Mouse (Mus musculus) adrenal gland, postnatal 4 days (tissue): ENCODE results near the gene Pnp. TPM values are rescaled to one million over a fixed set of nuclear protein-coding genes. Genes with fewer than 3 reads are reported as not detected.
"Not testable (repeated sequence)": the region's sequence is repeated elsewhere in the genome, so short reads cannot be mapped to it uniquely, and the experiment has no call there.

Source experiments
- DNase-seq, 2 experiments: peaks; one replicate each; pipeline ENCODE4 v3.0.0; 2021 to 2022; ENCODE audit warnings: low spot score in 2 of 2, mixed read lengths in 2 of 2
- long read RNA-seq, 2 experiments: library from polyadenylated mRNA; stranded (forward); transcript quantifications; one replicate each; pipeline ENCODE4 v2.0.0; 2021
- total RNA-seq, 2 experiments: library from RNA; stranded (reverse); gene quantifications; 2 replicates each; pipeline ENCODE4 v1.2.3; 2021

The Pnp gene
- 10 to 100 TPM; 36.8 to 39.4 TPM for total RNA-seq
- long read RNA-seq, experiment 1, transcript Pnp-201 (6 exons, 2,942 nt), result major isoform, 24 of 27 reads
- long read RNA-seq, experiment 1, partial matches to known transcripts, result 2 of 27 reads
- long read RNA-seq, experiment 1, other reads (novel, unspliced or antisense), result 1 of 27 reads
- long read RNA-seq, experiment 2, transcript Pnp-201 (6 exons, 2,942 nt), result major isoform, 23 of 25 reads
- long read RNA-seq, experiment 2, partial matches to known transcripts, result 1 of 25 reads
- long read RNA-seq, experiment 2, other reads (novel, unspliced or antisense), result 1 of 25 reads

DNA sequence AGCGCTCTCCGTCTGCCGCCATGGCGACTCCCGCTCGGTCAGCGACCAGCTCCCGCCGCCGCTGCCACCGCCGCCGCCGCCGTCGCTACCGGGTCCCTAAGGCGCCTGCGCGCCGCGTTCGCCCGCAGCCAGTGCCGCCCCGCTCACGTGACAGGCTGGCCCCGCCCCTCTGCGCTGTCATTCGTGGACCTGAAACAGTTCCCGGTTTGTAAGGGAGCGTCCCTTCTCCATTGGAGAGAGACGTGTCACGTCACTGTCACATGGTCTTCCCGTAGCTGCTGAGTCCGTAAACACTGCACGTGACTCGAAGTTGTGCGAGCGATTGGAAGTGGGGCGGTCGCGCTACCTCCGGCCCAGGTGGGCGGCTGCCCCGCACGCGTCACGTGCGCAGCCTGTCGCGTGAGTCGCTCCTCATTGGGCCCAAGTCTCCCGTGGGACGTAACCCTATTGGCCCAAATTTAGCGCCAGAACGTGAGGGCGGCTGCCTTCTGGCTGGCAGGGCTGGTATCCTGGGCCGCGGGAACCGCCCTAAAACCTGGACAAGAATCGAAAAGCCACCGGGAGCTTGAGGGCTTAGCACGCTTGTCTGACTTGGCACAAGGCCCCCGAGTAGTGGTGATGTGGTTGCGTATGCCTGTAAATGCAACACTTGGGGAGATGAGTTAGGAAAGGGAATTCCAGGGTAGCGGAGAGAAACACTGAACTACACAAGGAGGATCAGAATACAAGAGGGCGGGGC, at the start of gene Pnp, which contains the start of gene Pip4p1:
Pnp (plus strand) TSS at position 329 of the 739 bp plus-strand sequence.
Pip4p1 (minus strand) TSS at position 103 of the 739 bp plus-strand sequence.
- DNase-seq, result peak; percentile 95

DNA sequence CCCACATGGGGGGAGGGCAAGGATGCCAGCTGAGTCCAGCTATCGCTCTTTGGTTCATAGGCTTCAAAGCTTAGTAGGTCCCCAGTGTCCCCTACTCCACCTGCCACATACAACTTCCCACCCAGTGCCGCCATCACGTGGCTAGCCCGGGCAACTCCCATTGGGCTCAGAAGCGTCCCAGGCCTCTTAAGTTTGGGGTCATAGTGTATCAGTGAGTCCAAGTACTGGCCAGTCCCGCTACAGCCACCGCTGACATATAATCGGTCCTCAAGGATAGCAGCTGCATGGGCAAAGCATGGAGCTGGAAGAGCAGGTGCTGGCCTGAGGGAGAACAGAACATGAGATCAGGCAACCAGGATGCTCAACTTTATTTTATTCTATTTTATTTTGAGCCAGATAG, 39.3 kb upstream of the Pnp start:
- no peak for DNase-seq

DNA sequence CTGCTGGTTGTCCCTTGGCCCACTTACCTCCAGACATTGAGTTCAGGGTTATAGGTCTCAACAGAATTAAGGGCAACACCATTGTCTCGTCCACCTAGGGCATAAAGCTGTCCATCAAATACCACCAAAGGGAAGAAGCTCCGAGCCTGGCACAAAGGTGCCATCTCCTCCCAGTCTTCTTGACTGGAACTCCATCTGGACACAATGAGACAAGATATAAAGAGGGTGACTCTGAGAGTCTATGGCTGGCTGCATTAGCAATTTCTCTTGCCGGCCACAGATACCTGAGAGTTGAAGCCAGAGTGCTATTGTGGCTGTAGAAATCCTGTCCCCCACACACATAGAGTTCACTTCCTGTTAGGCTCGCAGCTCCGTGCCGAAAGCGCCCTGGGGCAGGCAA, 38.8 kb upstream of the Pnp start:
- DNase-seq, result no peak

DNA sequence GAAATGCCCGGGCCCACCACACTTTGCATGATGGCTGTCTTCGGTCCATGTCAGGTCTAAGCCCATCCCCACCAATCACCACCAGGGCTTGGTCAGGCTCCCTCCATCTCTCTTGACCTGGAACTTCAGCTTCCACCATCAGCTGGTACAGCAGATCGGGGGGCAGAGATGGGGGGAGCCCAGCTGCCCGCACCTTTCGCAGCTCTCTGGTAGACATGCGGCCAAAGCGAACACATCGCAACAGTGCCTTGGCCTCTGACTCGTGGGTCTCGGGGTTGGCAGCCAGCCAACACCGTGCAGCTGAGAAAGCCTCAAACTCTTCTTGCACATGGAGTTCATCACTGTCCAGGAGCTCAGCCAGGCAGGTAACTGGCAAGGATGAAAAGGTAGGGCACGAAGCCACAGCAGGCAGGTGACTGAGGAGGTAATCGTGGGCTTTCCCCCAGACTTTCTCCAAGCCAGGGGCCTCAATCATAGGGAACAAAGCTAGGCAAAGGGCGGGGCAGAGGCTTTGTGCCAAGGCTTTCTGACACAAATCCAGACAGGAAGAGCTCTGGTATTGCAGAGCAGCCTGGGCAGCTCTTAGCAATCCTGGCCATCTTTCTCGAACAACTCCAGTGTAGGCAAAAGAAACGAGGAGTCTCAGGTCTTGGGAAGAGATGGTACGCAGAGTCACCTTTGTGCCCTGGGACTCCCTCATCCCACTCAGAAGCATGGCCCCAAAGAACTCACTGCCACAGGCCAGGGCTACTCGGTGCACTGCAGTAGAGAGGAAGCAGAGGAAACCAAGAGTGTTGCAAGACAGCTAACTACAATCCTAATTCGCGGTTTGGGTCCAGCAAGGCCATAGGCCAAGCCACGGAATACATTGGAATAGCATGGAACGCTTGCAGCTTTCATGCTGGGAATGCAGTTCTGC, 38.1 kb upstream of the Pnp start:
- DNase-seq, result no peak

DNA sequence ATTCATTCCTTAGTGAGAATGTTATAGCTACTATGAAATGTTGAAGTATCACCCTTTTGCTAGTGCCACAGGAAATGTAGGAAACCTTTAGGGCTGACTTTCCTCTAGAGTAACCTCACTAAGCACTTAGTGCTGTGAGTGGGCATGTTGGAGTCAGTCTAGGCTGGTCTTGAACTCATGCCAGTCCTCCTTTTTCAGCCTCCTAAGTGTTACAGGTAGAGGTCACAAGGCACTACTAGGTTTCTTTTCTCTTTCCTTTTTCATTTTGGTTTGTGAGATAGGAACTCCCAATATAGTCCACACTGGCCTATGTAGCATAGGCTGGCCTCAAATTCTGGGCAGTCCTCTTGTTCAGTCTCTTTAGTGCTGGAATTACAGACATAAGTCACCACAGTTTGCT, 35.5 kb upstream of the Pnp start:
- no peak for DNase-seq

- peak in 1 of 2 experiments; percentile 13 for DNase-seq
These were observed 34.7 kb upstream of the Pnp start for GRCm38 (mm10) chr14:50895985-50896746.

GRCm38 (mm10) chr14:50896747-50897373, 34.0 kb upstream of the Pnp start:
- no peak for DNase-seq

- DNase-seq, result no peak
These were observed 33.5 kb upstream of the Pnp start, which contains the start of gene Klhl33 for GRCm38 (mm10) chr14:50897374-50897765. Gene Klhl33, minus strand, starts transcription at chr14:50897507.

DNA sequence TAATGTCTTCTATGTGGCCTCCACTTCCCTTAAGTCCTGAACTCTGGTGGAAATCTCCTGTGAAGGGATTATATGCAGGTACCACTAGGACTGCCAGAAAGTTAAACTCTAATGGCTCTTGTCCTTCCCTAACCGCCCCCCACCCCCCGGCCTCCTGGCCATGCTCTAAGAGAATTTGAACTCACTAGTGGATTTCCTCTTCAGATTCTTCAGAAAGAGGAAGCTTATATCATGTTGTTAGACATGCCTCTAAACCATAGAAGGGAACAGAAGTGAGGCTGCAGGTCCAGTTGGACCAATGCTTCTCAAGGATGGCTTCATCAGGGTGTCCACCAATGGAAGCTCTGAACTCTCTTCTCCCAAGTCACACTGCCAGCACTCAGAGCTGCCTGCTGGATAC, 32.9 kb upstream of the Pnp start:
- not testable (repeated sequence) for DNase-seq

DNA sequence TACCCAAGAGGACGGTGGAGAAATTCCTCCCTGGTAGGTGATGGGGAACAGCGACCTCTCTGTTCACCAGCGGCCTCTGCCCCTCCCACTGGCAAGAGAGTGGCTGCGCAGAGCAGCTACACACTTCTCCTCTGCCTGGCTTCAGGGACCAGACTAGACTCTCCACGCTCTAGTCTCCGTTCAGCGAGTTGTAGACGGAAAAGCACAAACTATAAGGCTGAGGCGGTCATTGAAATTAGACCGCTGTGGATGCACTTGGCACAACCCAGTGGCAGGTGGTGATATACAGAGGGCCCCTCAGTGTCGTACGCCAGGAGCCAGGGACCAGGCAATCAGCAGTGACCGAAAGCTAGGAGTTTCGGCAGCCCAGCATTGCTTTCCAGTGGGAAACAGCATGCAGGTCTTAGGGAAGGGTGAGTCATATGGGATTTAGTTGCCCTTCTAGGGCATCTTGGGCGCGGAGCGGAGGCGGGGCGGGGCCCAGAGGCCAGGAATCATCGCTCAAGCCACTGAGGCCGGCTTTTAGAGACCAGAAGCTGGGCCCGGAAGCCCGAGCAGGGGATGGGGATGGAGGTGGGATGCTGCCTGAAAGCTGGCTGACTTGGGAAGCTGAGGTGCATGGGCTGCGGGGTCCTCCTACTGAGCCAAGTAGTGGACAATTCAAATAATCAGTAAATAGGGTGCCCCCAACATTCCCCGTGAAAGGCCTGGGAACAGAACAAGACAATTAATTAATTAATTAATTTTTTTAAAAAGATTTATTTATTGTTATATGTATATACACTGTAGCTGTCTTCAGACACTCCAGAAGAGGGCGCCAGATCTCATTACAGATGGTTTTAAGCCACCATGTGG, 26.7 kb upstream of the Pnp start:
- no peak for DNase-seq

- DNase-seq, result no peak
These were observed 26.1 kb upstream of the Pnp start for GRCm38 (mm10) chr14:50904828-50905129.

DNA sequence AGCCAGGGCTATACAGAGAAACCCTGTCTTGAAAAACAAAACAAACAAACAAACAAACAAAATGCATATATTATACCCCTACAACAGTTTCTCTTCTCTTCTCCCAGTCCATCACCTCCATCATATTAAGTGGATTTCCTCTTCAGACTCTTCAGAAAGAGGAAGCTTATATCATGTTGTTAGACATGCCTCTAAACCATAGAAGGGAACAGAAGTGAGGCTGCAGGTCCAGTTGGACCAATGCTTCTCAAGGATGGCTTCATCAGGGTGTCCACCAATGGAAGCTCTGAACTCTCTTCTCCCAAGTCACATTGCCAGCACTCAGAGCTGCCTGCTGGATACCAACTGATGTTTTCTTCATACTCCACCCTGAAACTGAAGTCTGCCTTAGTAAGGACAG, 25.6 kb upstream of the Pnp start:
- DNase-seq, result not testable (repeated sequence)

DNA sequence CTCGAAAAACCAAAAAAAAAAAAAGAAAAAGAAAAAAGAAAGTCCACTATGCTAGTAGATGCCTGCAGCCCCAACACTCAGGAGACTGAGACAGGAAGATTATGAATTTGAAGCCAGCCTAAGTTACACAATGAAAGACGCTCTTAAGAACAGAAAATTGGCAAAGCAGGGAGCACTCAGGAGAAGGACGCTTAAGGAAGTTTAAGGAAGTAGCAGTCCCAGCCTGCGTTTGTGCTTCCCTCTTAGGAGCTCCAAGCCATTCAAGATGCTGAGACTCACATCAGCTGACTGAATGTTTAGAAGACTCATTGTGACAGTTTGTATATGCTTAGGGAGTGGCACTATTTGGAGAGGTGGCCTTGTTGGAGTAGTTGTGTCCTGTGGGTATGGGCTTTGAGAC, 22.8 kb upstream of the Pnp start:
- DNase-seq, result no peak

DNA sequence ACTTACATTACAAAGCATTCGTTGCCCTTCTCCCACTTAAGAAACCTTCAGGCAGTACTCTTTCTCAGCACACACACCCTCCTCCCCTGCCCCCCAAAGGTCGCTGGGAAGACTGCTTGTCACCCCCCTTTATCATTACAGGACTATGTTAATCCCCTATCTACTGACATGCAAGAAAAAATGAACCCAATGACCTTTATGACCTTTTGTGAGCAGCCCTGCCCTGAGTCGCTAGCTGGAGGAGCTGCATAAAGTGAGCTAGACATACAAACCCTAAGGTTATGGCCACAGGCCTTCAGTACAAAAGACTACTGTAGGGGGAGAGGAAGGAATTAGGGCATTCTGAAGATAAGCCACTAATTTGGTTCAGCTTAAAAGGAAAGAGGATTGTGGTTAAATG, 19.5 kb upstream of the Pnp start:
- DNase-seq, result no peak

GRCm38 (mm10) chr14:50923437-50923836, 7.4 kb upstream of the Pnp start:
- DNase-seq, result not testable (repeated sequence)

DNA sequence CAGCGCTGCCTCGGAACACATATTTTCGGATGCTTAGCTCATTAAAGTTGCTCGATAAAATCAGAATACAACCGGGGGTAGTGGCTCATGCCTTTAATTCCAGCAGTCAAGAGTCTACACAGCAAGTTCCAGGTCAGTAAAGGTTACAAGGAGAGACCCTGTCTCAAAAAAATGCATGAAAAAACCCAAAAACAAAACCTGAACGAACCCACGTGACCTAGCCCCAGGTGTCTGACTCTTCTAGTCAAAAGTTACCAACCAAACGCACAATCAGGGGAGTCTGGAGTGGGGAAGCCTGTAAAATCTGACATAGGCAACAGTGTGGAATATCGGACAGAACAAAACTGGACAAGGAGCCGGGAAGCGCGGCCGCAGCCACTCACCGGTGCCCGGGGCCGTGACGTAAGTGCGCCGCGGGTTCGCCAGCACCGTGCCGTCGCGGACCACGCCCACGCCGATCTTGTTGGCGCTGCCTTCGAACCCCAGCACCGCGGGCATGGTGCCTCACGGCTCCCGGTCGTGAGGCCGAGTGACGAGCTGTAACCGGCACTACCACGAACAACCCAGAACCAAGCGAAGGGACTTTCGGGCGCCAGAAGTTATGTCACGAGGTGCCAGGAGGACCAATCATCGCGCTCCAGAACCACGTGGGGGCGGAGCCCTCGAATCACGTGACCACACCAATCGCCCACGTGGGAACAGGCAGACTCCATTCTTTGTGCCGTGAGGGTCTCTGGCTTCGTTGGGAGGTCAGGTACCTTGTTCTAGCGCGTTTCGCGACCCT, 6.4 kb upstream of the Pnp start, which contains the start of the genes Osgep and Apex1:
Osgep (minus strand) TSS at position 613 of the 784 bp plus-strand sequence.
Apex1 (plus strand) TSS at position 688 of the 784 bp plus-strand sequence.
- DNase-seq, result peak; percentile 79 to 88

GRCm38 (mm10) chr14:50925111-50925920, 5.6 kb upstream of the Pnp start:
- DNase-seq, result no peak

- no peak for DNase-seq
These were observed 3.5 kb upstream of the Pnp start for GRCm38 (mm10) chr14:50927366-50927765.
